Mouse (Mus musculus) thymus, adult 2 months (tissue): ENCODE results near the gene Anapc11.

Experiments used
- CTCF ChIP-seq: fragments of 200-500 bp; IDR thresholded peaks from 2 replicates; pipeline ENCODE4 v1.5.1; 2012; ENCODE audit warnings: mild to moderate bottlenecking, control low read depth, low read length, moderate library complexity, borderline replicate concordance; ENCODE audit not compliant: control insufficient read depth, poor library complexity, insufficient read depth; ENCODE audit errors: extremely low read depth
- POLR2A ChIP-seq: fragments of 200-500 bp; IDR thresholded peaks from 2 replicates; pipeline ENCODE4 v1.6.1; 2012; ENCODE audit warnings: mild to moderate bottlenecking, low read length, control low read depth, moderate library complexity; ENCODE audit not compliant: control insufficient read depth, poor library complexity, insufficient read depth; ENCODE audit errors: extremely low read depth

DNA sequence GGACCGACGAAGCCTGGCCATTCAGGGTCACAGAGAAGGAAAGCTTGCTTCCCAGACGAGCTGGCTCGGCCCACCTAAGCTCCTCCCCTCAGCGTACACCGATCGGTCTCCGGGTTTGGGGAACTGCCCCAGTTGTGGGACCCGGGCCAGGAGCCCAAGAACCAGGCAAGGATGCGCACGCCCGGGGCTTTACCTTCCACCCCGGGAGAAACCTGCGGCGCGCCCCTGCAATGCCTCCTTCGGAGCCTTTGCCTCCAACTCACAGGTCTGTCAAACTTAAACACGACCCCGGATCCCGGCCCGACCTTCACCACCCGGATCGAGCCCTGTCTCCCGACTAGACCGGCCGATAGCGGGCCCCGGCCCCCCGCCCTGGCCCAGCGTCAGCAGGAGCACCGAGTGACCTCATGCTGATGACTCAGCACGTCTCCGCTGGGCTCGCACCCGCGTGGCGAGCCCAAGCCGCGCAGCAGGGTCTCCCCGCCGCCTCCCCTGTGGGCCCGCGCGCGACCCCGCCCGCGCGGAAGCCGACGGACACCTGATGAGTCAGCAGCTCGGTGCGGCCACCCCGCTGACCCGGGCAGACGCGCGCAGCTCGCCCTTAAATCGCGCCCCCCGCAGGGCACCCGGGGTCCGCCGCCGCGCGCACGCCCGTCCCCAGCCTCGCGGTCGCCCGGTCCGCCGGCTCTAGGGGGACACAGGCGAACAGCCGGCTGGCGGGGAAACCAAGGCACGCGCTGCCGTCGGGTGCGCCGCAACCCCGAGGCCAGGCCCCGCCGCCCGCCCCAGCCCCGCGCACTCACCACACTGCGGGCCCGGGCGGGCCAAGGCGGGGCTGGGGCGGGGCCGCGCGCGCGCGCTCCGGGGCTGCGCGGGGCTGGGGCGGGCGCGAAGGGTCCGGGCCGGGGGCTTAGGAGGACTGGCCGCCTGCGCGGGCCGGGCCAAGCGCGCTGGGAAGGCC, 34.6 kb downstream of the Anapc11 start:
- TF ChIP-seq CTCF (no peak), POLR2A (no peak)
